Mouse (Mus musculus) midbrain, embryonic 16.5 days (tissue): ENCODE measurements around the gene Gm11027. TPM values are rescaled to one million over a fixed set of nuclear protein-coding genes. Genes with fewer than 3 reads are reported as not detected.
"Not testable (repeated sequence)": the region's sequence is repeated elsewhere in the genome, so short reads cannot be mapped to it uniquely, and the experiment has no call there.

ENCODE experiments used
- ATAC-seq: fragments of 200-750 bp; cut with Nextera tagmentation; 2 replicates; pipeline ENCODE4 v1.8.0; 2017; ENCODE audit warnings: moderate TSS enrichment
- H3K27ac ChIP-seq: fragments of 300-500 bp; sonication (generic); 2 replicates; pipeline ENCODE4 v1.5.1; 2014; ENCODE audit warnings: mild to moderate bottlenecking, low read length, mixed read lengths
- H3K27me3 ChIP-seq: fragments of 300-500 bp; sonication (generic); 2 replicates; pipeline ENCODE4 v1.6.1; 2014; ENCODE audit warnings: low read depth, low read length, mixed read lengths; ENCODE audit not compliant: control insufficient read depth, insufficient read depth
- H3K36me3 ChIP-seq: fragments of 300-500 bp; sonication (generic); 2 replicates; pipeline ENCODE4 v1.6.1; 2014; ENCODE audit warnings: mild to moderate bottlenecking, low read length, moderate library complexity, mixed read lengths; ENCODE audit not compliant: control insufficient read depth, insufficient read depth
- H3K4me1 ChIP-seq: fragments of 300-500 bp; sonication (generic); 2 replicates; pipeline ENCODE4 v1.6.1; 2014; ENCODE audit warnings: mild to moderate bottlenecking, low read length, mixed read lengths; ENCODE audit not compliant: control insufficient read depth, insufficient read depth
- H3K4me2 ChIP-seq: fragments of 300-500 bp; sonication (generic); 2 replicates; pipeline ENCODE4 v1.6.1; 2014; ENCODE audit warnings: mild to moderate bottlenecking, low read length, mixed read lengths
- H3K4me3 ChIP-seq: fragments of 300-500 bp; sonication (generic); 2 replicates; pipeline ENCODE4 v1.5.1; 2014; ENCODE audit warnings: low read depth, mild to moderate bottlenecking, low read length, moderate library complexity, mixed read lengths
- H3K9ac ChIP-seq: fragments of 300-500 bp; sonication (generic); 2 replicates; pipeline ENCODE4 v1.6.1; 2014; ENCODE audit warnings: low read depth, low read length, mixed read lengths
- H3K9me3 ChIP-seq: fragments of 300-500 bp; sonication (generic); replicated peaks from 2 replicates; pipeline ENCODE4 v1.6.1; 2014; ENCODE audit warnings: mild to moderate bottlenecking, low read length, mixed read lengths; ENCODE audit not compliant: control insufficient read depth, poor library complexity, severe bottlenecking
- WGBS: fragments of 180-500 bp; shearing (Covaris S2); extraction: QIAGEN DNeasy Blood & Tissue Kit; methylation state at CpG from one replicate; pipeline ENCODE4 v1.1.7; 2014; 5-methylcytosine and 5-hydroxymethylcytosine counted together
- polyA plus RNA-seq: library from polyadenylated mRNA; unstranded; fragments of >200 nt; fragmentation: Nextera tagmentation; extraction: Ambion mirVana; gene quantifications from 2 replicates; pipeline ENCODE4 v1.2.1, GENCODE M21; 2015

The Gm11027 gene
- not detected in 2 replicates for polyA plus RNA-seq

DNA sequence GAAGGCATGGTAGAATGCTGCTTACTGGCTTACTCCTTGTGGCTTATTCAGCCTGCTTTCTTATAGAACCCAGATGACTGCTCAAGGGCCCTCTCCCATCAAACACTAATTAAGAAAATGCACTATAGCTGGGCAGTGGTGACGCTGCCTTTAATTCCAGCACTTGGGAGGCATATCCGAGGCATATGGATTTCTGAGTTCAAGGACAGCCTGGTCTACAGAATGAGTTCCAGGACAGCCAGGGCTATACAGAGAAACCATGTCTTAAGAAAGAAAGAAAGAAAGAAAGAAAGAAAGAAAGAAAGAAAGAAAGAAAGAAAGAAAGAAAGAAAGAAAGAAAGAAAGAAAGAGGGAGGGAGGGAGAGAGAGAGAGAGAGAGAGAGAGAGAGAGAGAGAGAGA, at the start of gene Gm11027:
Gene Gm11027, plus strand, starts transcription at position 301 of the 400 bp plus-strand sequence.
- 77% methylated on average over 2 of the region's 2 CpGs for WGBS
- not testable (repeated sequence) for H3K9ac ChIP-seq, ATAC-seq, H3K27me3 ChIP-seq, H3K9me3 ChIP-seq, H3K36me3 ChIP-seq, H3K4me2 ChIP-seq, H3K4me1 ChIP-seq, H3K27ac ChIP-seq, H3K4me3 ChIP-seq

DNA sequence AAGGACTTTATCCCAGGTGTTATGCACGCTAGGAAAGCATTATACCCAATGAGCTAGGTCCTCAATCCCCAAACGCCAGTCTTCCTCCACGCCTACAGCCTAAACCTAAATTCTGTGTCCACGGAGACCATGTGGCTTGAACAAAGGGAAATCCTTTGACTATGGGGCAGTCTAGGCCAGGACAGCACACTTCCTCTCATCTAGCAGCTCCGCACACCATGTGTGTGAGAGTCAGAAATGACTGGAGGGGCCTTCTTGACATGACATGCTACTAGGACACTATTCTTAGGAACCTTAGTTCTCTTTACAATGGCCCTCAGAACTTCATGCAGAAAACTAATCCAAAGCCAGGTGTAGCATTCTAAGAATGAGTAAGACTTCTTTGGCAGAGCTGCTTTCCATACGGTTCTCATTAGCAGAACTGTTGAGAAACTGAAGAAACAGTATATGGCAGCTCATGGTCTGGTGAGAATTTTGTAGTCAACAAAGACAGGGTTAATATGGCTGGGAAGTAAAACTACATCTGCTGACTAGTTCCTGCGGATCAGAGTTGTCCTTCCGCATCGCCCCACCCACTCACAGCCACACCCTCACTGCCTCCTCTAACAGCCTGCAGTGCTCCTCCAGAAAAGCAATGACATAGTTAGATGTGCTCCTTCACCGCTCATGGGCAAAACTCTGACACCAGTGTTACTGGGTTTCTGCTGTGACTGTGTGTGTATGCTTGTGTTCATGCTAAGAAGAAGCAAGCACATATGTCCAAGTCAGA, 48.7 kb upstream of the Gm11027 start:
- Histone ChIP-seq H3K4me3 (no peak overlapping the region), H3K36me3 (peaks cover 13% of the 10 kb centered on the region), H3K9me3 (no peaks in the 10 kb centered on the region), H3K9ac (no peak overlapping the region), H3K4me1 (no peaks in the 10 kb centered on the region), H3K4me2 (no peak overlapping the region), H3K27ac (no peak overlapping the region), H3K27me3 (no peaks in the 10 kb centered on the region)
- ATAC-seq = no peak
- WGBS = 91% methylated on average over 10 of the region's 10 CpGs

DNA sequence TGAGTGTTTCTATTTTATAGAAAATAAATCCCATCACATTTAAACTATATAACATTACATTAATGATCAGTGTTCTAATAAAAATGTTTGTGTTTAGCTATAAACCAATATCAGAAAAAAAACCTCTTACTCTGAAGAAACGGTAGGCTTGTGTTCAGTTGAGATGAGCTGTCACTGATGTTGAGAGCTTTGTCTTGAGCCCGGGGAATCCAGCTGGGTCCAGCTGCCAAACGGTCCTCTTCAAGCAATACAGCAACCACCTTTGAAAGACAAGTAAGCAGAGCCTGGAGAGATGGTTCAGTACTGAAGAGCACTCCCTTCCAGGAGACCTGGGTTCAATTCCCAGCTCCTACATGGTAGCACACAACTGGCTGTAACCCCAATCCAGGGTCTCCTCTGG, 45.7 kb upstream of the Gm11027 start:
- Histone ChIP-seq H3K27me3 (no peaks in the 10 kb centered on the region), H3K27ac (no peak overlapping the region), H3K4me2 (no peak overlapping the region), H3K4me3 (no peak overlapping the region), H3K9ac (no peak overlapping the region), H3K9me3 (no peaks in the 10 kb centered on the region), H3K4me1 (no peaks in the 10 kb centered on the region), H3K36me3 (peaks cover 13% of the 10 kb centered on the region)
- 77% methylated on average over 3 of the region's 3 CpGs for WGBS
- no peak for ATAC-seq

DNA sequence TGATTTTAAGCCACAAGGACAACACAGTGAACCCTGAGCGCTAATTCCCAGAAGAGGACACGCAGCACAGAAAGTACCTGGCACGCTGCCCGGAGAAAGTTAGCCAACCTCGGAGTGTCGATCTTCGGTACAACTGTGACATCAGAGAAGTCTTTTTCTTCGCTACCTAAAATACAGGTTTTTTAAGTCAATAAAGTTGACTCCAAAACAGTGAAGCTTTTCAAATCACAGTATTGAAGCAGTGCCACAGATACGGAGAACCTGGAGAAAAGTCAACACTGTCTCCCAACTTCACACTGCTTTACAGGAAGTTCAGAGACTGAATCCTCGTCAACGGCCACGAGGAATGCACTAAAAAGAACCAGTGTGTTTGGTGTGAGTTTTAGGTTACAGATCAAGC, 43.6 kb upstream of the Gm11027 start:
- Histone ChIP-seq H3K9ac (no peak overlapping the region), H3K36me3 (peaks cover 4% of the 10 kb centered on the region), H3K4me2 (no peak overlapping the region), H3K27ac (no peak overlapping the region), H3K27me3 (no peaks in the 10 kb centered on the region), H3K9me3 (no peaks in the 10 kb centered on the region), H3K4me1 (no peaks in the 10 kb centered on the region), H3K4me3 (no peak overlapping the region)
- ATAC-seq = no peak
- 71% methylated on average over 12 of the region's 12 CpGs for WGBS

DNA sequence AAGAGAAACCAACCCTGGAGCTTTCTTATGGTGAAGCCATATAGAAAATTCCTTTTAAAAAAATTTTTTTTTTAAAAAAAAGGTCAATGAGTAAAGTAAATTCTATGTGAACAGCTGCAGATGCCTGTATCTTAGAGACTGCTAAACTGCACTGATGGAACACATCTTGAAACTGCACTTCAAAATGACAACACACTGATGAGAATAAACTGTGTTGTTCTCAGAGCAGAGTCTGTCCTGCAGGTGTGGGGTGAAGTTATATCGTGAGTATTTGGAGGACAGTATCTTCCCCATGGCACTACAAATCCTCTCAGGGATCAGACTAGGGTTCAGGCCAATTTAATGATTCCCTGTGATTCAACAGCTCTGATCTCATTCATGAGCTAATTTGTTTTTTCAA, 43.1 kb upstream of the Gm11027 start:
- ATAC-seq = no peak
- WGBS = 76% methylated on average over 1 of the region's 1 CpGs
- Histone ChIP-seq H3K4me1 (no peaks in the 10 kb centered on the region), H3K9me3 (no peaks in the 10 kb centered on the region), H3K9ac (no peak overlapping the region), H3K4me3 (no peak overlapping the region), H3K27ac (no peak overlapping the region), H3K4me2 (no peak overlapping the region), H3K36me3 (0 out of 2 replicates have a peak, but pooled peaks cover 2% of the 10 kb centered on the region), H3K27me3 (no peaks in the 10 kb centered on the region)

DNA sequence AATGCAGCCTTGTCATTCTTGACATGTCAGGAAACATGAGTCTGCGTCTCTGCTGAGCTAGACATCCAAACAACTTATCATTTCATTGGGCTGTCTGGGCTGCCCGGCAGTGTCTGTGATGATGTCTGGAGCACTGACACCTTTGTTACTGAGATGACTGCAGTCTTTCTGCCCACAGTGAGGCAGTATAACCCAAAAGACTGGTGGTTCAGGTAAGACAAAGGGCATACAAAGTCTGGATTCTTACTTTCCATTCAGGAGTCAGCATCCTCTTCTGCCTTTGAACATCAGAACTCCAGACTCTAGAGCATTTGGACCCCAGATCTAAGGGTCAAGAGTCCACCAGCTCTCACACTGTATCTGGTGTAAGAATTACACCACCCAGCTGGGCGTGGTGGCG, 39.8 kb upstream of the Gm11027 start:
- no peak for ATAC-seq
- Histone ChIP-seq H3K4me3 (no peak overlapping the region), H3K4me2 (no peak overlapping the region), H3K27ac (no peak overlapping the region), H3K36me3 (no peaks in the 10 kb centered on the region; the same call in 1 of the 2 replicates), H3K9ac (no peak overlapping the region), H3K9me3 (no peaks in the 10 kb centered on the region), H3K27me3 (no peaks in the 10 kb centered on the region), H3K4me1 (no peaks in the 10 kb centered on the region)
- WGBS = 86% methylated on average over 4 of the region's 4 CpGs

GRCm38 (mm10) chr12:116236658-116237057, 38.5 kb upstream of the Gm11027 start:
- WGBS = 92% methylated on average over 3 of the region's 3 CpGs
- Histone ChIP-seq H3K4me3 (no peak overlapping the region), H3K27me3 (no peaks in the 10 kb centered on the region), H3K27ac (no peak overlapping the region), H3K9me3 (no peaks in the 10 kb centered on the region), H3K36me3 (peaks cover 5% of the 10 kb centered on the region), H3K9ac (no peak overlapping the region), H3K4me1 (no peaks in the 10 kb centered on the region), H3K4me2 (no peak overlapping the region)
- ATAC-seq = no peak

DNA sequence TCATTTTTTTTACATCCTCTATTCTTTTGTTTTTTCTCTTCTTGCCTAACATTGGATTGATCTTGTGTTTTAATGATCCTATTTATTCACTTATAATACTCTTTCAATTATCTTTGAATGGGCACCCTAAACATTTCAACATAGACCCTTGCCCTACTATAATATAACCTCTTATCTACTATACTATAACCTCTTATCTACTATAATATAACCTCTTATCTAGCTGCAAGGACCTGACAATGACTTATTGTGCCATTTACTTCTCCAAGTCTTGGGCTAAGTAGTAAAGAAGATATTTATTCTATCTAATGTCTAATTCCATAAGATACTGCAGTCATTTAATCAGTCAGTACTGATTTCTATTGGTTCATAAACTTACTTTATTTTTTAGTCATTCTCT, 36.8 kb upstream of the Gm11027 start:
- H3K9ac ChIP-seq = no peak overlapping the region
- no peaks in the 10 kb centered on the region for H3K9me3 ChIP-seq
- H3K4me1 ChIP-seq = no peaks in the 10 kb centered on the region
- no peaks in the 10 kb centered on the region for H3K27me3 ChIP-seq
- H3K27ac ChIP-seq = no peak overlapping the region
- peaks cover 8% of the 10 kb centered on the region for H3K36me3 ChIP-seq
- no peak overlapping the region for H3K4me3 ChIP-seq
- no peak overlapping the region for H3K4me2 ChIP-seq
- no peak for ATAC-seq

DNA sequence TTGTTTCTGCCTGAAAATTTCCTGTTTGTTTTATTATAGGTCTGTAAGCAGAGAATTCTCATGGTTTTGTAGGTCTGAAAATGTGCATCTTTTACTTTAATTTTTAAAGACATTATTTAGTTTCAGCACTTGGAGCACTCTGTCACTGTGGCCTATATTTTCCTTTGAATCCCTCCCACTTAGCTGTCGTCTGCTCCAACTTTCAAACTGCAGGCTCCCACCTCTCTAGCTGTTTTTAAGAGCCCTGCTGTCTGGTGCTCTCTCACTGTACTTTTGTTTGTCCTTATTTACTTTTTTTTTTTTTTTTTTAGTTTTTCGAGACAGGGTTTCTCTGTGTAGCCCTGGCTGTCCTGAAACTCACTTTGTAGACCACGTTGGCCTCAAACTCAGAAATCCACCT, 36.4 kb upstream of the Gm11027 start:
- Histone ChIP-seq H3K27me3 (no peaks in the 10 kb centered on the region), H3K4me3 (no peak overlapping the region), H3K9ac (no peak overlapping the region), H3K4me2 (no peak overlapping the region), H3K9me3 (no peaks in the 10 kb centered on the region), H3K27ac (no peak overlapping the region), H3K4me1 (no peaks in the 10 kb centered on the region), H3K36me3 (peaks cover 8% of the 10 kb centered on the region)
- no peak for ATAC-seq
- WGBS = 76% methylated on average over 3 of the region's 3 CpGs
